Comparison of ENCODE assay signal across 8 mouse cellular contexts in the genomic region with DNA sequence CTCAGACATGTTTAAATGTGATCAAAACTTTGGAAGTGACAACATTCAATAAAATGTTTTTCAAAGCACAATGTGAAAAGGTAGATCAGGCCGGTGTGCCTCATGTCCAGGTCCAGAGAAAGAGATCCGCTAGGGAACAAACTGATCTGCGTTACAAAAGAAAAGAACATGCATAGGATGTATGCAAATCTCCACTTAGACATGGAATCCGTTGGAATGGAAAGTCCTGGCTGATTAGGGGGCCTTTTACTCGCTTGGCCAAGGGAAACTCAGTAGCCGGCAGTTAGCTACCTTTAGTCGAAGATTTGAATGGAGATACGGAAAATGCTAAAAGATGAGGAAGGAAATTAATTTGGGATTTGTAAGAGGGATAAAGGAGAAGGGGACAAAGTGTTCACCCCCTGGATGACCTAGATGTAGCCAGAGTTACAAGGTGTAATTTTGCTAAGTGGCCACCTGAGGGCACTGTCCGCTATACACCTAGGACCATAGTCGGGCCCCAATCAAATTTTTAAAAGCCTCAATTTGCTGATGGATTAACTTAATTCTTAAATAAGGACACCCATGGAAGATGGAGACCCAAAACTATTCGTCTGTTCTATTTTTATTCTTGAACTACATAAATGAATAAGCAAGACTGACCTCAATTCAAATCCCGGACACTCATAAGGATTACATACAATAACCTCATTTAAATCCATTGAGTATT.
A peak's percentile ranks its signal among the peaks of the same experiment; 100 is the strongest.
DNase-seq lines count a peak whose midpoint lies in the region; ATAC-seq lines count a peak whose summit lies in the region.

No protein-coding gene starts in this region.

- no peaks in the 10 kb centered on the region for H3K4me1 ChIP-seq in neural tube, embryonic 11.5 days (ENCODE audit: control insufficient read depth, insufficient read depth, low read length)

- H3K4me3 ChIP-seq in neural tube, embryonic 11.5 days (ENCODE audit: low read depth, low read length) = no peak overlapping the region

- peak; percentile 66 for ATAC-seq in neural tube, embryonic 11.5 days (ENCODE audit: insufficient read depth, low FRiP score, low TSS enrichment)
- peak; percentile 89 for ATAC-seq in common myeloid progenitor, adult 5-6 weeks (replicated peaks; ENCODE audit: low read depth, poor library complexity, severe bottlenecking)

- no peaks in the 10 kb centered on the region for H3K9me3 ChIP-seq in neural tube, embryonic 11.5 days (ENCODE audit: control insufficient read depth, low read length)

- no peak overlapping the region for H3K4me2 ChIP-seq in neural tube, embryonic 11.5 days (ENCODE audit: low read depth)

- no peaks in the 10 kb centered on the region for H3K27me3 ChIP-seq in neural tube, embryonic 11.5 days (ENCODE audit: control insufficient read depth, insufficient read depth, low read length)

- 50% methylated on average over 12 of the region's 12 CpGs for WGBS in neural tube, embryonic 11.5 days

- no peak overlapping the region for H3K27ac ChIP-seq in neural tube, embryonic 11.5 days (ENCODE audit: low read depth, low read length)

- peak; percentile 2 for DNase-seq in gastrocnemius, adult 18-20 months (ENCODE audit: low spot score)
- no peak for DNase-seq in gastrocnemius, adult 8-10 months (ENCODE audit: low spot score in 2 of 2)
- no peak for DNase-seq in neural tube, embryonic 11.5 days (ENCODE audit: low spot score)
- no peak for DNase-seq in neural tube, embryonic 10.5 days (ENCODE audit: extremely low spot score, low spot score)
- DNase-seq in kidney, postnatal 36 days = peak; percentile 6 to 47
- DNase-seq in urinary bladder, postnatal 36 days (ENCODE audit: low spot score in 2 of 2) = no peak
- DNase-seq in right cerebral cortex, postnatal 25 days = no peak

- H3K36me3 ChIP-seq in neural tube, embryonic 11.5 days (ENCODE audit: control insufficient read depth, insufficient read depth, low read length) = no peaks in the 10 kb centered on the region

- H3K9ac ChIP-seq in neural tube, embryonic 11.5 days (ENCODE audit: low read length) = no peak overlapping the region

Comparison
In these comparisons a context has a peak if more than half of its experiments do, and no peak if none do; other contexts are left out.
1. DNase-seq: peak in gastrocnemius, adult 18-20 months (single experiment) and kidney, postnatal 36 days (2 of 2); none in gastrocnemius, adult 8-10 months (0 of 2), neural tube, embryonic 11.5 days (single experiment), neural tube, embryonic 10.5 days (single experiment), urinary bladder, postnatal 36 days (0 of 2) and right cerebral cortex, postnatal 25 days (single experiment).